ENCODE assay signal across 9 mouse cellular contexts in the genomic region with DNA sequence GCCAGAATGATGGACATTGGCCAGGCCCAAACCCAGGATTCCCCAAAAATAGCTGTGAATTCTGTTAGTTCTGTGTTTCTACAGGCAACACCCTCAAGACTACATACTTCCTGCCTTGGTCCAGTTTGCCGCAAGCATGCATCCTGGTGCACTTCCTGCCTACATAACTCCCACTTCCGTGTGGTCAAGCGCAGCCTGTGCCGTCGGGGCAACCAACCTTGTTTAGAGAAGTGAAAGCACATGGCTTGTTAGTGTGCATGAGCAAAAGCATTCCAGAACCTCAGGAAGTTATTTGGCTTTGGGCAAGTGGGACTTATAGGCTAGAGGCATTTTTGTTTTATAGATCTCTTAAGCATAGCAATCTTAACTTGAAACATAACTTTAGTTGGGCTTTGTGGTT.
DNase-seq lines count a peak whose midpoint lies in the region.
"Had no signal": no experiment of that assay in that cellular context is flagged by ENCODE, and none has a peak within 500 bp of the region (broad histone marks: within the 10 kb centered on the region; RNA-seq: fewer than 3 reads in every experiment).

No protein-coding gene starts in this region.

- no peaks in the 10 kb centered on the region for H3K36me3 ChIP-seq in midbrain, embryonic 10.5 days

- WGBS in midbrain, embryonic 10.5 days, result 88% methylated on average over 5 of the region's 5 CpGs

- H3K4me1 ChIP-seq in midbrain, embryonic 10.5 days, result peaks cover 60% of the 10 kb centered on the region

- no peak overlapping the region for H3K27ac ChIP-seq in midbrain, embryonic 10.5 days (replicated peaks)

- no peaks in the 10 kb centered on the region for H3K9me3 ChIP-seq in midbrain, embryonic 10.5 days (replicated peaks)

- H3K27me3 ChIP-seq in midbrain, embryonic 10.5 days (ENCODE audit: low read depth, poor library complexity, severe bottlenecking), result peaks cover 100% of the 10 kb centered on the region

- peak; percentile 11 for DNase-seq in adrenal gland, adult 2 months
- DNase-seq in adrenal gland, postnatal 25 days, result no peak
- peak; percentile 66 to 74 for DNase-seq in spleen, postnatal 36 days (ENCODE audit: low spot score in 2 of 2)
- DNase-seq in spleen, postnatal 4 days (ENCODE audit: low spot score in 2 of 2), result no peak
- DNase-seq in kidney, postnatal 36 days, result peak; percentile 47 to 55
- no peak for DNase-seq in right cerebral cortex, postnatal 36 days (ENCODE audit: low spot score in 2 of 2)
- DNase-seq in midbrain, embryonic 10.5 days (ENCODE audit: low spot score), result no peak
- DNase-seq in thymus, postnatal 25 days, result no peak
- DNase-seq: embryo, embryonic 11 days had no signal

- H3K4me3 ChIP-seq in midbrain, embryonic 10.5 days, result no peak overlapping the region

Comparison
In these comparisons a context has a peak if more than half of its experiments do, and no peak if none do; other contexts are left out.
1. DNase-seq: peak in adrenal gland, adult 2 months (single experiment), spleen, postnatal 36 days (2 of 2) and kidney, postnatal 36 days (2 of 2); none in adrenal gland, postnatal 25 days (single experiment), spleen, postnatal 4 days (0 of 2), right cerebral cortex, postnatal 36 days (0 of 2), midbrain, embryonic 10.5 days (single experiment) and thymus, postnatal 25 days (single experiment).